Mouse (Mus musculus): ENCODE data around the gene Armc2.
A peak's percentile ranks its signal among the peaks of the same experiment; 100 is the strongest.

Armc2 gene

DNA sequence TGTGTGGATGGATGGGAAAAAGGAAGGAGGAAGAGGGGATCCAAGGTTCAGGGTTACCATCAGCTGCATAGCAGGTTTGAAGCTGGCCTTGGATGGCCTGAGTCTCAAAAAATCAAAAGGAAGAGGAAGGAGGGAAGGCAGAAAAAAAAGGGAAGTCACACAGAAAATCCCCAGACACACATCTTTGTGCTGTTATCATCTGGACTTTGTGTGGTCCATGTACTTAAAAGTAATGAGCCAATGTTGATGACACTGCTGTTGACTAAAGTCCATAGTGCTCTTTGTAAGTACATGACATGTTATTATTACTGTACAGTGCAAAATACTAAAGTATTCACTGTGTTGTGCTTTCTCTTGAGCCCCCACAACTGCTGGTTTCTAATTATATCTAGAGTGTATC is 121.8 kb downstream of the Armc2 start:
- DNase-seq = no peak

DNA sequence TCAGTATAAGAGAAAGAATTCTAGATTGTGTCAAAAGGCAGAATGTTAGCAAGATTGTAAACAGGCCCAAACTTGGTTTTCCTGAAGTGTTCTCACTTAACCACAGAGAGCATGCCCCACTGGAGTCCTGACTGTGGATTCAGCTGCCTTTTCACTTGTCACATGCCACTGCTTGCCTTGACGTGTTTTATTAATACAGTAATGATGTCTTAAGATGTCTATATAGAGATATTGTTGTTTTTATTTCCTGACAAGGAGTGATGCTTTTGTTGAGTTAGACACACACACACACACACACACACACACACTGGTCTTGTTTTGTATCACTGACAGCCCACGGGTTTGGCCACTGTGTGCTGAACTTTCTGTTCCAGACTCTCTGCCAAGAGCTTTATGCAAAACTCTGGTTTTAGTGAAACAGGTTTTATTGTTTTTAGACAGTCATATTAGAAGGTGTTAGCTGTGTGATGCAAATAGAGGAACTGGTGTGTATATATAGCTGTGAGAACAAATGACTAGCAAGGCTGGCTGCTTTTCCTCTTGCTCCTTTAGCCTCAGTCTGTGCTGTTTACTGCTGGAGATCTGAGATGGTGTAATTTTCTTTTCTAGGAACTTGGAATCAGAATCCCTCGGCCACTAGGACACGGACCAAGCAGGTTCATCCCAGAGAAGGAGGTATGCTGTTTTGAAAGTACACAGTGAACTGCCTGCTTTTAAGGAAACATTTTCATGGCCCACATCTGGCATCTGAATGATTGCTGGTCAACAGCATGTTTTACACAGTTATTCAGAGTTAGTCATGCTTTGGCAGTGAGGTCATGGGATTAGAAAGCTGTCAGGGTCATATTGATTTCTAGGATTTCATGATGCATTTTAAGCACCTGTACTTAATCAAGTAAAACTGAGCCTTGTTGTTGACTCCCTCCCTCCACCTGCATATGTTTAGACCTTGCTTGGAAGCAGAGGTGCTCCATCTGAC is 124.5 kb downstream of the Armc2 start:
- DNase-seq = no peak

- no peak for DNase-seq
Observed at GRCm38 (mm10) chr10:41891312-41891711, 126.9 kb downstream of the Armc2 start.

DNA sequence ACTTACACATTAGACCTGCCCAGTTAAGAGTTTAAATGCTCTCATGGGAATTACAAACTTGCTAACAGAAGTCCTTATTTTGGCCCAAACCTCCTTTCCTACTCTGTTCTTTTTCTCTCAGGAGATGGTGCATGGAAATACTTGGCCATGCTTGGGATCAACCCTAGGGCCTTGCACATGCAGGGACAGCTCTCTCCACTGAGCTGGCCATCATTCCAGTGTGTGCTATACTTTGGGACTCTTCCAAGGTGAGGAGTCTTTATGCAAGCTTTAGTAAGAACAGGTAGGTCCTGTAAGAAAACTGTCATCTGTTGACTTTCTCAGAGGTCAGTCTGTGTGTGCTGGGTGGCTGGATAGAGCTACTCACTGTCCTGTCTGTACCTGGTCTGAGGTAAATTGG is 127.7 kb downstream of the Armc2 start:
- no peak for DNase-seq

GRCm38 (mm10) chr10:41889566-41889965 is 128.7 kb downstream of the Armc2 start:
- no peak for DNase-seq

DNA sequence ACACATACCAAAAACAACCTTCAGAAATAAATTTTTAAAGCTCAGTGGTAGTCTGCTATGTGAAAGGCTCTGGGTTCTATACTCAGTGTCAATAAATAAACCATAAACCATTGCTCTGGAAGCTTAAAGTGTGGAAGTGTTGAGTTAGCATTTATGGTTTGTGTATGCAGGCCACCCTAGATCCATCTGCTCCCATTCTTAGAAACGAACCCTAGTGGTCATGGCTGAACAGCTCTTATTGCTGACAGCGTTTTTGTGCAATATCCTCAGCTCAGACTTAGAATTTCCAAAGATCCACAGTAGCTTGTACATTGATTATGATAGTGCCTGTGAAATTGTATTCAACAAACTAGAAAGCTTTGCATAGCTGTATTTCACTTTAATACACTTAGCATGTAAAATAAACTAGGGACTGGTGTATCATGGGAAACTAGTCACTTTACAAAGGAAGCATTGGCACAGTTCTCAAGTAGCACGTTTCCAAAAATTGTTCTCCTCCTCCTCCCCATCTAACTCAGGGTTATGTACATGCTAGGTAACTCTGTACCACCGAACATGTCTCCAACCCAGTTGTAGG is 129.8 kb downstream of the Armc2 start:
- peak; percentile 47 to 55 for DNase-seq

- peak; percentile 97 to 98 for DNase-seq
Observed at GRCm38 (mm10) chr10:41887080-41887821, 131.0 kb downstream of the Armc2 start.

DNA sequence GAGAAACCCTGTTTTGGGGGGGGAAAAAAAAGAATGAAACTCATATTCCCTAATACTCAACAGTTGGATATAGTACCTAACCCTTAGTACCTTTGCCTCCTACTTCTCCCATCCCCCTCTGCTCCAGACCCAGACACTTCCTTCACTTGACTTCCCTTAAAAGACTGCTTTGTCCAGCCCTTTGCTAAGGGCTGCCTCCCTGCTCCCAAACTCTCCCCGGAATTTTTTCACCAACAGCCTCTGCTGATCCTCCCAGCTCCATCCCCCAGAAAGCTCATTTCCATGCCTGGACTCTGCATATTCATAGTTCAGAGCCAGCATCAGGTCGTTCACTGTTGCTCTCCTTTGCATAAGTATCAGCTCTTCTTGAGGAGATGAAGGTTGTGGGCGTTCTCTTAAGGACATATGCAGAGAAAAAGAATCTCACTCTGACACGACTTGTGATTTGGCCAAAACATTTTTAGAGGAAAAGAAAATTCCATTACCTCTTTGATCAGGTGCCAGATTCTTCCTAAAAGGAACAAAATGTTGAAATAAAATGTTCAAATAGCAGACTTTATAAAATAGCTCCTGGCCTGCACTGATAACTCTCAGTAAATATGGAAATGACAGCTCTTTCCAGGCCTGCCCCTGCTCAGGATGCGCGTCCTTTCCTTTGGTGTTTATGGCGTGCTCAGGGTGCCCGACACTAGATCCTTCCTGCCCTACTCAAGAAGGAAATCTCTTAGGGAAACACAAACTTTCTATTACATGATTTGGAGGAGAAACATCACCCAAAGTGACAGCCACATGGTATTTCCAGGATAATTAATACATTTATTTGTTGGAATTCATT is 134.3 kb downstream of the Armc2 start:
- no peak for DNase-seq

DNA sequence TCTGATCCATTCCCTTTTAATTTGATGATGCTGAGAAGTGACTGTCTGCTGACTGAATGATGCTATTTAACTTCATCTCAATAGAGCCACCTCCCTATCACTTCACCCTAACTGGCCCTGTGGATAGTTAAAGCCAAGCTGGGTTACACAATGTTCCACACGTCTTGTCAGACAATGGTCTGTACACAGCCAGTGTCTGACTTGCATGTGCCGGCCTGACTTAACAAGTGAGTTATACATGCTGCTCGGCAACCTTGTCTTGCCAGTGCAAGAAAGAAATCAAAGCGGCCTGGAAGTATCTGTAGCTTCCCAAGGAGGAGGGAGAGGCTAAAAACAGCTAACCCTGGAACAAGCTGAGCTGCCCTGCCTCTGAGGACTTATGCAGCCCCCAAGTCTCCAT is 136.8 kb downstream of the Armc2 start:
- no peak for DNase-seq

DNA sequence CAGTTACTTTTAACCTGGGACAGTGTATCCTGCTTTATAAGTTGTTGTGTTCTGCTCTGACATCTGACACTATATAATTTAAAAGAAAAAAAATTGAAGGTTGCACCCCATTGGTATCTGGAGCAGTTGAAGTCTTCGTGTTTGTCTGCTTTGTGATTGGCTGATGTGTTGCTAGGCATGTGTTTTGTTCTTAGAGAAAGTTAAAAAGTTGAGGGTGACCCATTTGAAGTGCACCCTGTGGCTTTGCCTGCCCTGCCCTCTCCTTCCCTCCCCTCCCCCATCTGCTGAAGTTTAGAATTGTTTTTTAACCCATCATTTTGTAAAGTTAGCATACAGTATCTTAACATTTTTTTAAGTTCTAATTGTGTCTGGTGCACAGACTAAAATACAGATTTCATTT is 137.5 kb downstream of the Armc2 start:
- no peak for DNase-seq

GRCm38 (mm10) chr10:41880206-41880605 is 138.0 kb downstream of the Armc2 start:
- DNase-seq = no peak

- DNase-seq = no peak
Observed at GRCm38 (mm10) chr10:41879675-41880074, 138.6 kb downstream of the Armc2 start.

- DNase-seq = no peak
Observed at GRCm38 (mm10) chr10:41878344-41878743, 139.9 kb downstream of the Armc2 start.

GRCm38 (mm10) chr10:41875624-41876023 is 142.6 kb downstream of the Armc2 start:
- DNase-seq = no peak

GRCm38 (mm10) chr10:41871564-41871963 is 146.7 kb downstream of the Armc2 start:
- DNase-seq = no peak

DNA sequence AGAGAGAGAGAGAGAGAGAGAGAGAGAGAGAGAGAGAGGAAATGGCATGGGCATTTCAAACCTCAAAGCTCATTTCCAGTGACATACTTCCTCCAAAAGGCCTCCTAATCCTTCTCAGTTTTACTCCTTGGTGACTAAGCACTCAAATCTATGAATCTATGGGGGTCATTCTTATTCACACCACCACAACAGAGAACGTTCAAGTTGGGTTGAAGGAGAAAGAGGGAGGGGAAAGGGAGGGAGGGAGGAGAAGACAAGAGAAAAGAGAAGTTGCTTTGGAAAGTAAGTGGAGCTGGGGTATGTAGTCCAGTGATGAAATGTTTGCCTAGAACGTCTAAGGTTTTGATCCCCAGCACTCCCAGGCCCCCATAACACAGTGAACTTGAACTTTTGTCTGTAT is 148.1 kb downstream of the Armc2 start:
- DNase-seq = no peak

GRCm38 (mm10) chr10:41867956-41868355 is 150.3 kb downstream of the Armc2 start:
- DNase-seq = no peak

DNA sequence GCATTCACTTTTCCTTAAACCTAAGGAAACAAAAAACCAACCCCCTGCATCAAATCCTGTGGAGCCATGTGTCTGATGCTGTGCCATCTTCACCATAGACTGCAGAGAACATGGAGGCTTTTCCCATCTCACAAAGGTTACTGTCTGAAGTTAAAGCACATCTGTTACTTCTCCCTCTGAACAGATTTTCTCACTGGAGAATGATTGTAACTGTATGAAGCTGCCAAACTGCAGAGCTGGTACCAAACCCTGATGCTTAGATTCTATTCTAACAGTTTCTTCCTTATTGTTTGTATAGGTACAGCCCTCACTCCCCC is 151.4 kb downstream of the Armc2 start:
- DNase-seq = no peak

- no peak for DNase-seq
Observed at GRCm38 (mm10) chr10:41866069-41866837, 152.0 kb downstream of the Armc2 start.
